In genomic region chr2:26325386-26326181, GRCm38 (mm10) we compare ENCODE assay signal across 9 mouse cellular contexts. TPM values are rescaled to one million over a fixed set of nuclear protein-coding genes. Genes with fewer than 3 reads are reported as not detected.
DNase-seq lines count a peak whose midpoint lies in the region; ATAC-seq and TF ChIP-seq lines count a peak whose summit lies in the region.
"Had no signal": no experiment of that assay in that cellular context is flagged by ENCODE, and none has a peak within 500 bp of the region (broad histone marks: within the 10 kb centered on the region; RNA-seq: fewer than 3 reads in every experiment).

No protein-coding gene starts in this region.

- ATAC-seq in erythroid progenitor cell, adult 5-6 weeks (replicated peaks; ENCODE audit: low FRiP score, poor library complexity, severe bottlenecking), result peak; percentile 72
- peak; percentile 64 for ATAC-seq in midbrain, postnatal 0 days (ENCODE audit: low FRiP score)

- no peak for TF ChIP-seq POLR2A in liver, adult 2 months (IDR thresholded peaks at IDR 0.05; ENCODE audit: extremely low read depth, insufficient read depth, low read length)

- H3K27me3 ChIP-seq in hindbrain, embryonic 10.5 days (ENCODE audit: insufficient read depth, poor library complexity, severe bottlenecking), result no peaks in the 10 kb centered on the region
- no peaks in the 10 kb centered on the region for H3K27me3 ChIP-seq in liver, adult 2 months (ENCODE audit: control insufficient read depth, insufficient read depth, low read length)
- no peaks in the 10 kb centered on the region for H3K27me3 ChIP-seq in midbrain, postnatal 0 days (ENCODE audit: insufficient read depth, low read length)

- 70% methylated on average over 15 of the region's 15 CpGs for WGBS in hindbrain, embryonic 10.5 days
- WGBS in liver, adult 2 months, result 57% methylated on average over 15 of the region's 15 CpGs
- WGBS in midbrain, postnatal 0 days, result 66% methylated on average over 15 of the region's 15 CpGs

- peaks cover 96% of the 10 kb centered on the region for H3K36me3 ChIP-seq in hindbrain, embryonic 10.5 days
- H3K36me3 ChIP-seq in liver, adult 2 months (ENCODE audit: control insufficient read depth, insufficient read depth, low read length), result no peaks in the 10 kb centered on the region
- H3K36me3 ChIP-seq in midbrain, postnatal 0 days (ENCODE audit: insufficient read depth, low read length), result peaks cover 65% of the 10 kb centered on the region

- H3K9ac ChIP-seq in liver, adult 2 months (ENCODE audit: low read depth, low read length), result no peak overlapping the region
- no peak overlapping the region for H3K9ac ChIP-seq in midbrain, postnatal 0 days (replicated peaks; ENCODE audit: low read length, poor library complexity, severe bottlenecking)

- peak; percentile 73 for TF ChIP-seq CTCF in left cerebral cortex, adult 2 months (IDR thresholded peaks at IDR 0.05)
- TF ChIP-seq CTCF in liver, adult 2 months (IDR thresholded peaks at IDR 0.05; ENCODE audit: low read depth, low read length), result peak; percentile 98
- TF ChIP-seq CTCF in midbrain, postnatal 0 days (IDR thresholded peaks at IDR 0.05), result peak; percentile 85

- peak overlapping the region; percentile 20; the same call in 1 of the 2 replicates for H3K27ac ChIP-seq in left cerebral cortex, adult 2 months
- H3K27ac ChIP-seq in hindbrain, embryonic 10.5 days, result no peak overlapping the region
- no peak overlapping the region for H3K27ac ChIP-seq in liver, adult 2 months (replicated peaks; ENCODE audit: insufficient read depth, low read depth, low read length)
- no peak overlapping the region for H3K27ac ChIP-seq in midbrain, postnatal 0 days (ENCODE audit: low read depth, low read length)

- intact Hi-C loops in left cerebral cortex, adult 2 months (cut with DNase I), result loop anchor here (1.0 kb wide), 1 partner anchor 27 kb away; the partner anchor contains the start of gene Dnlz

- no peak overlapping the region for H3K4me3 ChIP-seq in left cerebral cortex, adult 2 months
- H3K4me3 ChIP-seq in hindbrain, embryonic 10.5 days, result no peak overlapping the region
- H3K4me3 ChIP-seq in liver, adult 2 months (ENCODE audit: insufficient read depth, low read depth, low read length), result no peak overlapping the region
- H3K4me3 ChIP-seq in midbrain, postnatal 0 days (ENCODE audit: low read depth, low read length), result no peak overlapping the region
- H3K4me3 ChIP-seq: erythroblast, embryonic 14.5 days had no signal

- no peaks in the 10 kb centered on the region for H3K9me3 ChIP-seq in hindbrain, embryonic 10.5 days
- H3K9me3 ChIP-seq in midbrain, postnatal 0 days (ENCODE audit: low read length), result no peaks in the 10 kb centered on the region

- H3K4me2 ChIP-seq in midbrain, postnatal 0 days (ENCODE audit: low read depth, low read length, poor library complexity, severe bottlenecking), result no peak overlapping the region

- peaks cover 14% of the 10 kb centered on the region for H3K4me1 ChIP-seq in hindbrain, embryonic 10.5 days (replicated peaks)
- no peaks in the 10 kb centered on the region for H3K4me1 ChIP-seq in liver, adult 2 months (ENCODE audit: control insufficient read depth, insufficient read depth, low read length)
- H3K4me1 ChIP-seq in midbrain, postnatal 0 days (ENCODE audit: insufficient read depth, low read length), result 0 out of 2 replicates have a peak, but pooled peaks cover 4% of the 10 kb centered on the region

- no peaks in the 10 kb centered on the region for H3K79me2 ChIP-seq in liver, adult 2 months (ENCODE audit: control insufficient read depth, insufficient read depth, low read length)

- no peak for DNase-seq in left cerebral cortex, adult 2 months (ENCODE audit: extremely low spot score in 1 of 2, low spot score in 2 of 2)
- no peak for DNase-seq in left cerebral cortex, adult 8-10 months (ENCODE audit: low spot score in 2 of 2)
- peak; percentile 74 for DNase-seq in adrenal gland, postnatal 25 days
- peak; percentile 72 for DNase-seq in hindbrain, embryonic 10.5 days (ENCODE audit: low spot score)
- peak; percentile 67 for DNase-seq in liver, adult 2 months (ENCODE audit: extremely low read depth, low read depth, low spot score)
- peak; percentile 64 for DNase-seq in midbrain, postnatal 0 days (ENCODE audit: low spot score)
- peak; percentile 75 for DNase-seq in thymus, postnatal 0 days (ENCODE audit: low spot score)

RNA-seq across cellular contexts. Expression of gene Gpsm1, which starts 10.3 kb away (rescaled TPM):
- 10 to 100 TPM; 51.5 to 55.9 TPM for total RNA-seq in left cerebral cortex, adult 2 months (2021)
- 10 to 100 TPM; 58.9 to 66.8 (median 60.5) TPM for total RNA-seq in left cerebral cortex, adult 8-10 months (2022)
- total RNA-seq in adrenal gland, postnatal 25 days (2021), result 17.5 and 17.7 TPM in 2 replicates
- not detected in 2 replicates for total RNA-seq in erythroid progenitor cell, adult 5-6 weeks (2015; ENCODE audit: low replicate concordance)
- 0.13 and 1.4 TPM in 2 replicates for total RNA-seq in erythroid progenitor cell, adult 5-6 weeks (2017; ENCODE audit: low replicate concordance)
- 99.2 and 114 TPM in 2 replicates for polyA plus RNA-seq in hindbrain, embryonic 10.5 days (2016; fragmentation: Nextera tagmentation; extraction: Ambion mirVana)
- total RNA-seq in liver, adult 2 months (2014; rRNA removed), result 0.74 and 1.6 TPM in 2 replicates
- polyA plus RNA-seq in liver, adult 2 months (2012; rRNA removed), result 1.9 and 2.1 TPM in 2 replicates
- total RNA-seq in midbrain, postnatal 0 days (2014; rRNA removed), result 286 and 298 TPM in 2 replicates
- 162 and 163 TPM in 2 replicates for polyA plus RNA-seq in midbrain, postnatal 0 days (2015; fragmentation: Nextera tagmentation; extraction: Ambion mirVana)
- polyA plus RNA-seq in thymus, postnatal 0 days (2015; fragmentation: Nextera tagmentation; extraction: Ambion mirVana), result 12.5 and 13.7 TPM in 2 replicates

RNA-seq across cellular contexts. Expression of gene Dnlz, which starts 26.3 kb away (rescaled TPM):
- 10 to 100 TPM; 26.7 to 28.9 TPM for total RNA-seq in left cerebral cortex, adult 2 months (2021)
- total RNA-seq in left cerebral cortex, adult 8-10 months (2022), result 10 to 100 TPM; 24.5 to 27.8 (median 26.1) TPM
- 20.5 and 21.1 TPM in 2 replicates for total RNA-seq in adrenal gland, postnatal 25 days (2021)
- total RNA-seq in erythroid progenitor cell, adult 5-6 weeks (2015; ENCODE audit: low replicate concordance), result 0.72 and 0.84 TPM in 2 replicates
- 1.8 and 2.7 TPM in 2 replicates for total RNA-seq in erythroid progenitor cell, adult 5-6 weeks (2017; ENCODE audit: low replicate concordance)
- 36.8 and 38.8 TPM in 2 replicates for polyA plus RNA-seq in hindbrain, embryonic 10.5 days (2016; fragmentation: Nextera tagmentation; extraction: Ambion mirVana)
- total RNA-seq in liver, adult 2 months (2014; rRNA removed), result 8.7 and 10.7 TPM in 2 replicates
- 16.4 and 22.4 TPM in 2 replicates for polyA plus RNA-seq in liver, adult 2 months (2012; rRNA removed)
- 27.4 and 34.3 TPM in 2 replicates for total RNA-seq in midbrain, postnatal 0 days (2014; rRNA removed)
- polyA plus RNA-seq in midbrain, postnatal 0 days (2015; fragmentation: Nextera tagmentation; extraction: Ambion mirVana), result 24.1 and 26.0 TPM in 2 replicates
- 22.2 and 24.5 TPM in 2 replicates for polyA plus RNA-seq in thymus, postnatal 0 days (2015; fragmentation: Nextera tagmentation; extraction: Ambion mirVana)

RNA-seq across cellular contexts. Expression of gene Ccdc187, which starts 31.2 kb away (rescaled TPM):
- total RNA-seq in left cerebral cortex, adult 2 months (2021), result 1 to 10 TPM in 1 of 2 experiments, under 1 TPM in 1; 0.79 to 2.4 TPM
- 1 to 10 TPM; 6.0 to 6.7 (median 6.4) TPM for total RNA-seq in left cerebral cortex, adult 8-10 months (2022)
- total RNA-seq in adrenal gland, postnatal 25 days (2021), result 0.62 and 1.5 TPM in 2 replicates
- not detected in 2 replicates for total RNA-seq in erythroid progenitor cell, adult 5-6 weeks (2015; ENCODE audit: low replicate concordance)
- total RNA-seq in erythroid progenitor cell, adult 5-6 weeks (2017; ENCODE audit: low replicate concordance), result not detected in 2 replicates
- 0.10 and 0.20 TPM in 2 replicates for polyA plus RNA-seq in hindbrain, embryonic 10.5 days (2016; fragmentation: Nextera tagmentation; extraction: Ambion mirVana)
- under 0.01 TPM in 1 of 2 replicates, not detected in the other for total RNA-seq in liver, adult 2 months (2014; rRNA removed)
- 0.04 TPM in 1 of 2 replicates, not detected in the other for polyA plus RNA-seq in liver, adult 2 months (2012; rRNA removed)
- total RNA-seq in midbrain, postnatal 0 days (2014; rRNA removed), result 2.8 and 3.7 TPM in 2 replicates
- polyA plus RNA-seq in midbrain, postnatal 0 days (2015; fragmentation: Nextera tagmentation; extraction: Ambion mirVana), result 0.16 and 0.23 TPM in 2 replicates
- polyA plus RNA-seq in thymus, postnatal 0 days (2015; fragmentation: Nextera tagmentation; extraction: Ambion mirVana), result 0.04 TPM in 2 replicates

RNA-seq across cellular contexts. Expression of gene Card9, which starts 35.1 kb away (rescaled TPM):
- total RNA-seq in left cerebral cortex, adult 2 months (2021), result 1 to 10 TPM; 3.0 to 3.7 TPM
- total RNA-seq in left cerebral cortex, adult 8-10 months (2022), result 1 to 10 TPM; 1.6 to 3.9 (median 3.0) TPM
- 0.97 TPM in 1 of 2 replicates, not detected in the other for total RNA-seq in adrenal gland, postnatal 25 days (2021)
- 10.9 TPM in 1 of 2 replicates, not detected in the other for total RNA-seq in erythroid progenitor cell, adult 5-6 weeks (2015; ENCODE audit: low replicate concordance)
- total RNA-seq in erythroid progenitor cell, adult 5-6 weeks (2017; ENCODE audit: low replicate concordance), result 11.3 and 16.9 TPM in 2 replicates
- polyA plus RNA-seq in hindbrain, embryonic 10.5 days (2016; fragmentation: Nextera tagmentation; extraction: Ambion mirVana), result 0.62 and 1.1 TPM in 2 replicates
- total RNA-seq in liver, adult 2 months (2014; rRNA removed), result 0.81 and 0.92 TPM in 2 replicates
- 0.40 and 0.84 TPM in 2 replicates for polyA plus RNA-seq in liver, adult 2 months (2012; rRNA removed)
- total RNA-seq in midbrain, postnatal 0 days (2014; rRNA removed), result 7.0 and 11.9 TPM in 2 replicates
- 1.4 and 1.6 TPM in 2 replicates for polyA plus RNA-seq in midbrain, postnatal 0 days (2015; fragmentation: Nextera tagmentation; extraction: Ambion mirVana)
- polyA plus RNA-seq in thymus, postnatal 0 days (2015; fragmentation: Nextera tagmentation; extraction: Ambion mirVana), result 15.9 and 17.1 TPM in 2 replicates

RNA-seq across cellular contexts. Expression of gene Snapc4, which starts 54.9 kb away (rescaled TPM):
- 10 to 100 TPM; 74.2 to 78.2 TPM for total RNA-seq in left cerebral cortex, adult 2 months (2021)
- 10 to 100 TPM; 52.6 to 88.3 (median 75.3) TPM for total RNA-seq in left cerebral cortex, adult 8-10 months (2022)
- 40.9 and 42.0 TPM in 2 replicates for total RNA-seq in adrenal gland, postnatal 25 days (2021)
- 1.3 and 3.2 TPM in 2 replicates for total RNA-seq in erythroid progenitor cell, adult 5-6 weeks (2015; ENCODE audit: low replicate concordance)
- total RNA-seq in erythroid progenitor cell, adult 5-6 weeks (2017; ENCODE audit: low replicate concordance), result 10.5 and 13.2 TPM in 2 replicates
- polyA plus RNA-seq in hindbrain, embryonic 10.5 days (2016; fragmentation: Nextera tagmentation; extraction: Ambion mirVana), result 35.3 and 35.5 TPM in 2 replicates
- 6.4 and 7.5 TPM in 2 replicates for total RNA-seq in liver, adult 2 months (2014; rRNA removed)
- 9.1 and 14.3 TPM in 2 replicates for polyA plus RNA-seq in liver, adult 2 months (2012; rRNA removed)
- total RNA-seq in midbrain, postnatal 0 days (2014; rRNA removed), result 44.7 and 66.4 TPM in 2 replicates
- polyA plus RNA-seq in midbrain, postnatal 0 days (2015; fragmentation: Nextera tagmentation; extraction: Ambion mirVana), result 27.8 and 29.1 TPM in 2 replicates
- 14.2 and 19.4 TPM in 2 replicates for polyA plus RNA-seq in thymus, postnatal 0 days (2015; fragmentation: Nextera tagmentation; extraction: Ambion mirVana)

Comparison
In these comparisons a context has a peak if more than half of its experiments do, and no peak if none do; other contexts are left out.
1. DNase-seq: peak in adrenal gland, postnatal 25 days (single experiment), hindbrain, embryonic 10.5 days (single experiment), liver, adult 2 months (single experiment), midbrain, postnatal 0 days (single experiment) and thymus, postnatal 0 days (single experiment); none in left cerebral cortex, adult 2 months (0 of 2) and left cerebral cortex, adult 8-10 months (0 of 2).
2. Peak in every context shown above with its lines, with median percentiles within 50 percentile points of each other: CTCF ChIP-seq.